Mouse (Mus musculus) left cerebral cortex, postnatal 14 days (tissue): ENCODE data around the gene Rcn3. TPM values are rescaled to one million over a fixed set of nuclear protein-coding genes. Genes with fewer than 3 reads are reported as not detected.

ENCODE experiments used
- DNase-seq, 2 experiments: peaks; one replicate each; pipeline ENCODE4 v3.0.0; 2021 to 2022; ENCODE audit warnings: low spot score in 2 of 2, mixed read lengths in 1 of 2
- intact Hi-C: fragments of 180-260 bp; cut with DNase I; formaldehyde crosslinking; loops from one replicate; pipeline ENCODE4 v1.15.1; 2025
- microRNA-seq, 2 experiments: library from miRNA; unstranded; fragments of <30 nt; microRNA quantifications; one replicate each; pipeline ENCODE4 v1.2.0; 2022
- total RNA-seq, 2 experiments: library from RNA; stranded (reverse); gene quantifications; 2 replicates each; pipeline ENCODE4 v1.2.3; 2021

Rcn3 gene
- total RNA-seq, 2 experiments from 2014 or later: 7.5 to 7.8 TPM

GRCm38 (mm10) chr7:45035631-45036030 lies 56.4 kb downstream of the Rcn3 start:
- DNase-seq: no peak
- intact Hi-C loops: no loop called here

- no peak for DNase-seq
- intact Hi-C loops: no loop called here
These were observed 58.2 kb downstream of the Rcn3 start for GRCm38 (mm10) chr7:45033722-45034359.

Small RNAs within 50 kb of the gene (microRNA-seq; reads per million reads assigned to microRNA genes)
- gene Mir150 (897 to 1,153 reads per million in 2 experiments), gene Mir5121 (16.1 to 16.2 reads per million in 2 experiments)

Other genes starting within 250 kb of the Rcn3 start
- 10 to 100 TPM; 80.8 to 81.1 TPM for gene Akt1s1, start 243.2 kb downstream of the Rcn3 start, total RNA-seq
- 10 to 100 TPM; 48.3 to 58.7 TPM for gene Tbc1d17, start 243.1 kb downstream of the Rcn3 start, total RNA-seq
- 10 to 100 TPM; 26.1 to 28.7 TPM for gene Pnkp, start 235.1 kb downstream of the Rcn3 start, total RNA-seq
- 100 to 1,000 TPM; 263 to 271 TPM for gene Ptov1, start 222.4 kb downstream of the Rcn3 start, total RNA-seq
- 100 to 1,000 TPM in 1 of 2 experiments, 10 to 100 TPM in 1; 92.5 to 103 TPM for gene Med25, start 199.5 kb downstream of the Rcn3 start, total RNA-seq
- gene Fuz, start 196.1 kb downstream of the Rcn3 start, total RNA-seq: 10 to 100 TPM; 20.4 to 22.9 TPM
- gene Ap2a1, start 162.7 kb downstream of the Rcn3 start, total RNA-seq: 100 to 1,000 TPM; 381 to 392 TPM
- gene Tsks, start 149.0 kb downstream of the Rcn3 start, total RNA-seq: 1 to 10 TPM; 2.6 to 2.8 TPM
- 100 to 1,000 TPM in 1 of 2 experiments, 10 to 100 TPM in 1; 97.4 to 101 TPM for gene Cpt1c, start 117.4 kb downstream of the Rcn3 start, total RNA-seq
- 100 to 1,000 TPM; 166 to 183 TPM for gene Prmt1, start 105.7 kb downstream of the Rcn3 start, total RNA-seq
- 10 to 100 TPM; 26.7 to 30.4 TPM for gene Irf3, start 94.6 kb downstream of the Rcn3 start, total RNA-seq
- 1 to 10 TPM; 2.7 to 3.3 TPM for gene Bcl2l12, start 93.5 kb downstream of the Rcn3 start, total RNA-seq
- 100 to 1,000 TPM; 153 to 162 TPM for gene Scaf1, start 75.9 kb downstream of the Rcn3 start, total RNA-seq
- gene Rras, start 74.3 kb downstream of the Rcn3 start, total RNA-seq: 10 to 100 TPM; 11.4 to 13.0 TPM
- 10 to 100 TPM; 61.4 to 65.7 TPM for gene Prr12, start 39.3 kb downstream of the Rcn3 start, total RNA-seq
- 10 to 100 TPM; 52.4 to 54.1 TPM for gene Nosip, start 29.8 kb downstream of the Rcn3 start, total RNA-seq
- gene Prrg2, start 29.5 kb downstream of the Rcn3 start, total RNA-seq: 1 to 10 TPM; 6.6 to 7.1 TPM
- gene Fcgrt, start 11.6 kb upstream of the Rcn3 start, total RNA-seq: 10 to 100 TPM; 21.0 to 22.8 TPM
- 100 to 1,000 TPM; 402 to 406 TPM for gene Rps11, start 32.2 kb upstream of the Rcn3 start, total RNA-seq
- 100 to 1,000 TPM; 608 to 639 TPM for gene Rpl13a, start 36.5 kb upstream of the Rcn3 start, total RNA-seq
- not detected for gene Gm45713, start 44.0 kb upstream of the Rcn3 start, total RNA-seq
- 1 to 10 TPM; 2.4 to 3.2 TPM for gene Flt3l, start 44.2 kb upstream of the Rcn3 start, total RNA-seq
- 10 to 100 TPM; 46.9 to 48.4 TPM for gene Pih1d1, start 62.1 kb upstream of the Rcn3 start, total RNA-seq
- 10 to 100 TPM; 10.7 to 13.5 TPM for gene Aldh16a1, start 62.4 kb upstream of the Rcn3 start, total RNA-seq
- gene Slc17a7, start 71.7 kb upstream of the Rcn3 start, total RNA-seq: 1,000 to 10,000 TPM; 1,570 to 1,628 TPM
- gene Gfy, start 87.3 kb upstream of the Rcn3 start, total RNA-seq: under 1 TPM in 1 of 2 experiments, not detected in 1; 0.18 TPM
- not detected for gene Pth2, start 88.8 kb upstream of the Rcn3 start, total RNA-seq
- 1 to 10 TPM; 3.0 to 3.5 TPM for gene Ccdc155, start 112.7 kb upstream of the Rcn3 start, total RNA-seq
- gene Dkkl1, start 119.9 kb upstream of the Rcn3 start, total RNA-seq: 10 to 100 TPM; 13.7 to 17.3 TPM
- gene Tead2, start 123.5 kb upstream of the Rcn3 start, total RNA-seq: 1 to 10 TPM; 5.6 to 6.1 TPM
- 1 to 10 TPM; 3.4 to 4.0 TPM for gene Cd37, start 146.9 kb upstream of the Rcn3 start, total RNA-seq
- gene Slc6a16, start 148.9 kb upstream of the Rcn3 start, total RNA-seq: 1 to 10 TPM in 1 of 2 experiments, under 1 TPM in 1; 0.97 to 1.1 TPM
- gene Slc6a21, start 185.3 kb upstream of the Rcn3 start, total RNA-seq: under 1 TPM; 0.40 to 0.59 TPM
- gene Trpm4, start 241.6 kb upstream of the Rcn3 start, total RNA-seq: 10 to 100 TPM; 19.5 to 21.3 TPM
- 1 to 10 TPM in 1 of 2 experiments, under 1 TPM in 1; 0.99 to 1.2 TPM for gene Hrc, start 243.1 kb upstream of the Rcn3 start, total RNA-seq